Mouse (Mus musculus): ENCODE measurements around the gene Drd3.

Gene Drd3

GRCm38 (mm10) chr16:43801137-43801536, 47.3 kb downstream of the Drd3 start:
- in situ Hi-C loops (cut with MseI, MboI), result loop anchor here in 1 of 2 experiments (10.0 kb wide), 1 partner anchor 256 kb away; no protein-coding TSS in a partner anchor

- in situ Hi-C loops (cut with MseI, MboI), result loop anchor here in 1 of 2 experiments (10.0 kb wide), 1 partner anchor 257 kb away; no protein-coding TSS in a partner anchor
Measured at GRCm38 (mm10) chr16:43801791-43802307, 48.0 kb downstream of the Drd3 start.

GRCm38 (mm10) chr16:43802466-43802865, 48.6 kb downstream of the Drd3 start:
- in situ Hi-C loops (cut with MseI, MboI), result loop anchor here in 1 of 2 experiments (10.0 kb wide), 1 partner anchor 258 kb away; no protein-coding TSS in a partner anchor

GRCm38 (mm10) chr16:43804364-43804763, 50.5 kb downstream of the Drd3 start:
- in situ Hi-C loops (cut with MseI, MboI), result loop anchor here in 1 of 2 experiments (10.0 kb wide), 1 partner anchor 260 kb away; no protein-coding TSS in a partner anchor

GRCm38 (mm10) chr16:43807048-43807447, 53.2 kb downstream of the Drd3 start:
- in situ Hi-C loops (cut with MseI, MboI), result loop anchor here in 1 of 2 experiments (10.0 kb wide), 1 partner anchor 262 kb away; no protein-coding TSS in a partner anchor

GRCm38 (mm10) chr16:43809429-43809828, 55.6 kb downstream of the Drd3 start:
- in situ Hi-C loops (cut with MseI, MboI), result loop anchor here in 1 of 2 experiments (10.0 kb wide), 1 partner anchor 265 kb away; no protein-coding TSS in a partner anchor

GRCm38 (mm10) chr16:43811402-43811801, 57.6 kb downstream of the Drd3 start:
- in situ Hi-C loops (cut with MseI, MboI), result no loop called here

GRCm38 (mm10) chr16:43814644-43815043, 60.8 kb downstream of the Drd3 start:
- in situ Hi-C loops (cut with MseI, MboI), result no loop called here

GRCm38 (mm10) chr16:43816321-43816720, 62.5 kb downstream of the Drd3 start:
- in situ Hi-C loops (cut with MseI, MboI), result no loop called here

GRCm38 (mm10) chr16:43818404-43818803, 64.6 kb downstream of the Drd3 start:
- in situ Hi-C loops (cut with MseI, MboI), result no loop called here

GRCm38 (mm10) chr16:43827492-43827891, 73.7 kb downstream of the Drd3 start:
- in situ Hi-C loops (cut with MseI, MboI), result no loop called here

- in situ Hi-C loops (cut with MseI, MboI), result no loop called here
Measured at GRCm38 (mm10) chr16:43831957-43832356, 78.1 kb downstream of the Drd3 start.

- in situ Hi-C loops (cut with MseI, MboI), result no loop called here
Measured at GRCm38 (mm10) chr16:43841236-43841635, 87.4 kb downstream of the Drd3 start.

GRCm38 (mm10) chr16:43849839-43850238, 96.0 kb downstream of the Drd3 start:
- in situ Hi-C loops (cut with MseI, MboI), result no loop called here

GRCm38 (mm10) chr16:43858941-43859476, 105.2 kb downstream of the Drd3 start:
- in situ Hi-C loops (cut with MseI, MboI), result no loop called here

GRCm38 (mm10) chr16:43860624-43861023, 106.8 kb downstream of the Drd3 start:
- in situ Hi-C loops (cut with MseI, MboI), result no loop called here

- in situ Hi-C loops (cut with MseI, MboI), result no loop called here
Measured at GRCm38 (mm10) chr16:43869805-43870204, 116.0 kb downstream of the Drd3 start.

- in situ Hi-C loops (cut with MseI, MboI), result no loop called here
Measured at GRCm38 (mm10) chr16:43871419-43871818, 117.6 kb downstream of the Drd3 start.
